In genomic region chr4:120924554-120925299, GRCm38 (mm10) we compare ENCODE assay signal across 8 mouse cellular contexts. TPM values are rescaled to one million over a fixed set of nuclear protein-coding genes. Genes with fewer than 3 reads are reported as not detected.
DNase-seq lines count a peak whose midpoint lies in the region; ATAC-seq lines count a peak whose summit lies in the region.

Gene Exo5, minus strand, starts transcription at chr4:120925017.

- peaks cover 31% of the 10 kb centered on the region for H3K36me3 ChIP-seq in hindbrain, embryonic 13.5 days

- peak; percentile 99 for ATAC-seq in hindbrain, embryonic 13.5 days (ENCODE audit: low FRiP score)

- peak within 1 kb of the TSS; percentile 69 for H3K4me2 ChIP-seq in hindbrain, embryonic 13.5 days

- 0 out of 2 replicates have a peak, but pooled peaks cover 18% of the 10 kb centered on the region for H3K9me3 ChIP-seq in hindbrain, embryonic 13.5 days

- H3K4me3 ChIP-seq in hindbrain, embryonic 13.5 days: peak within 1 kb of the TSS; percentile 65

- peak within 1 kb of the TSS; percentile 92 for H3K27ac ChIP-seq in hindbrain, embryonic 13.5 days

- under 1% methylated on average over 33 of the region's 33 CpGs for WGBS in hindbrain, embryonic 13.5 days

- DNase-seq in NIH3T3 (ENCODE audit: low read depth): peak; percentile 98
- peak; percentile 90 to 95 for DNase-seq in cerebellum, postnatal 14 days
- peak; percentile 85 to 87 for DNase-seq in frontal cortex, postnatal 14 days (ENCODE audit: low spot score in 2 of 2)
- DNase-seq in layer of hippocampus, postnatal 25 days (ENCODE audit: extremely low spot score in 1 of 2, low spot score in 1 of 2): peak; percentile 80 to 86
- peak; percentile 92 for DNase-seq in lung, postnatal 25 days (ENCODE audit: low spot score)
- peak; percentile 94 for DNase-seq in retina, embryonic 14.5 days (ENCODE audit: low spot score)
- DNase-seq in thymus, postnatal 4 days: peak; percentile 95

- H3K27me3 ChIP-seq in hindbrain, embryonic 13.5 days: no peaks in the 10 kb centered on the region

- H3K4me1 ChIP-seq in hindbrain, embryonic 13.5 days (replicated peaks): peaks cover 17% of the 10 kb centered on the region

- H3K9ac ChIP-seq in hindbrain, embryonic 13.5 days: peak within 1 kb of the TSS; percentile 84

RNA-seq across cellular contexts. Expression of gene Exo5, which starts in this region (rescaled TPM):
- polyA plus RNA-seq in hindbrain, embryonic 13.5 days (2015; fragmentation: Nextera tagmentation; extraction: Ambion mirVana): 38.3 and 42.6 TPM in 2 replicates
- 10 to 100 TPM; 13.1 to 14.1 TPM for total RNA-seq in layer of hippocampus, postnatal 25 days (2021)

Comparison
In these comparisons a context has a peak if more than half of its experiments do, and no peak if none do; other contexts are left out.
1. Peak in every context shown above with its lines: DNase-seq, ATAC-seq, H3K4me3 ChIP-seq and H3K27ac ChIP-seq.